Mouse (Mus musculus): ENCODE data around the gene Mmd. TPM values are rescaled to one million over a fixed set of nuclear protein-coding genes. Genes with fewer than 3 reads are reported as not detected.
"Not testable (repeated sequence)": the region's sequence is repeated elsewhere in the genome, so short reads cannot be mapped to it uniquely, and the experiment has no call there.

Mmd gene
- polyA plus RNA-seq, 1 experiment from 2014 or later, result 47.5 TPM

DNA sequence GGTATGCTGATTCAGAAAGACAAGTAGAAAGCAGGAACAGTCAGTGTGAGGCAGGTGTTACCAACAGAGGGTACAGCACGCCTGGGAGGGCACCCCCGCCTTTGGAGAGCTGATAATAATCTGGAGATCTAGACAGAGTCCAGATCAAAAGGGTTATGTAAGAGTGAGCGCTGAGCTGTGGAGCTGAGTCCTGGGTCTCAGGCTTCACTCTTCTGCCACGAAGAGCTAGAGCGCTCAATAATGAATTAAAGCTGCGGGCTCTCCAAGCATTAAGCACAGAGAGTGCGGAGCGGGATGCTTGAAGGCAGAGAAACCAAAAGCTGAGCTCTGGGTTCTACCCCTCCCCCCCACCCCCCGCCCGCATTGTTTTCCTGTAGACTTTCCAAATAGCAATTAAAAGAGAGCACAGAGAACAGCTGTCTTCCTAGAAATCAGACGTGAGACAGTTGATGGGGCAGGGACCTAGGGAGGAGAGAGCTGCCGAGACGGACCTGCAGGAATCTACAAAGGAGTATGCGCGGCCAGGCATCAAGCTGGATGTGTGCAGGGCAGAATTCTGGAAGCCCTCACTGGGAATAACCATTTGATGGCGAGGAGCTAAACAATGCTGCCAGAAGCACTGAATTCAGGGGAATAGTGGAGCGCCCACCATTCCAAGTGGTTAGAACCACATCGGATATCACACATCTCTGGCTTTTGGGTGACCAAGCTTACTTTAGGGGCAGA, 20.3 kb downstream of the Mmd start:
- Histone ChIP-seq H3K27ac (ENCODE audit: low read length) (no peak overlapping the region), H3K9me3 (replicated peaks; ENCODE audit: control insufficient read depth, low read length) (no peaks in the 10 kb centered on the region), H3K4me3 (replicated peaks; ENCODE audit: low read length) (no peak overlapping the region), H3K27me3 (ENCODE audit: control insufficient read depth, insufficient read depth, low read length) (no peaks in the 10 kb centered on the region), H3K4me1 (ENCODE audit: control insufficient read depth, insufficient read depth, low read length) (no peaks in the 10 kb centered on the region), H3K9ac (ENCODE audit: low read length) (no peak overlapping the region), H3K4me2 (ENCODE audit: low read depth, low read length) (no peak overlapping the region), H3K36me3 (ENCODE audit: control insufficient read depth, insufficient read depth, low read length) (no peaks in the 10 kb centered on the region)
- WGBS, result 68% methylated on average over 18 of the region's 18 CpGs
- peak; percentile 59 for ATAC-seq (ENCODE audit: insufficient read depth, low FRiP score)

DNA sequence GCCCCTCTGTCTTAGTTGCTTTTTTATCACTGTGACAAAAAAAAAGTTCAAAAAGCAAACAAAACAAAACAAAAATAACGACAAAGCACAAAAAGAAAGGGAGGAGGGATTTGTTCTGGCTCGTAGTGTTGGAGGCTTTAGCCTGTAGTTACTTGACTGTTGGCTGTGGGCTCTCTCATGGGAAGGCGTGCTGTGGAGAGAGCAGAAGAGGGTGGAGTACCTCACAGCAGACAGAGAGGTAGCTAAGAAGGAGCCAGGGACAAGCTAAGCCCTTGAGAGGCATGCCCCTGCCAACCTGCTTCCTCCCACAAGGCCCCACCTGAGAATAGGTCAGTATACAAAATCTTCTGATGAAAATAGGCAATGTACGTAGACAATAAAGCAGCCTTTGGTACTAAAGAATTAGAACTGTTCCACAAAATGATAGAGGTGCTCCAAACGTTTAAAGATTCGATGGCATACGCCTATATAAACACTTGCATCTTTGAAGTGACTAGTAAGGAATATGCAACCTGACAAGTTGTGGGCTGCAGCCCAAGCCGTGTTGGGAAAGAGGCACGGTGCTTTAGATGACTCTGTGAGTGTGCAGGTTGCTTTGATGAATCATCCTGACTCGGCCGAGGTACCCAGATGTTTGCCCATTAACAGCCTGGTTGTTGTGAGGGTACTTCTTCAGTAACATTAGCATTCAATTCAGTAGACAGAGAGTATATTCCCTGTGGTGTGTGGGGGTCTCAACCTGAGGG, 21.0 kb downstream of the Mmd start:
- H3K36me3 ChIP-seq (ENCODE audit: control insufficient read depth, insufficient read depth, low read length), result no peaks in the 10 kb centered on the region
- H3K9me3 ChIP-seq (replicated peaks; ENCODE audit: control insufficient read depth, low read length), result no peaks in the 10 kb centered on the region
- no peaks in the 10 kb centered on the region for H3K27me3 ChIP-seq (ENCODE audit: control insufficient read depth, insufficient read depth, low read length)
- no peak overlapping the region for H3K9ac ChIP-seq (ENCODE audit: low read length)
- H3K4me2 ChIP-seq (ENCODE audit: low read depth, low read length), result no peak overlapping the region
- H3K27ac ChIP-seq (ENCODE audit: low read length), result no peak overlapping the region
- no peaks in the 10 kb centered on the region for H3K4me1 ChIP-seq (ENCODE audit: control insufficient read depth, insufficient read depth, low read length)
- ATAC-seq (ENCODE audit: insufficient read depth, low FRiP score), result no peak
- no peak overlapping the region for H3K4me3 ChIP-seq (replicated peaks; ENCODE audit: low read length)
- WGBS, result 65% methylated on average over 11 of the region's 11 CpGs

DNA sequence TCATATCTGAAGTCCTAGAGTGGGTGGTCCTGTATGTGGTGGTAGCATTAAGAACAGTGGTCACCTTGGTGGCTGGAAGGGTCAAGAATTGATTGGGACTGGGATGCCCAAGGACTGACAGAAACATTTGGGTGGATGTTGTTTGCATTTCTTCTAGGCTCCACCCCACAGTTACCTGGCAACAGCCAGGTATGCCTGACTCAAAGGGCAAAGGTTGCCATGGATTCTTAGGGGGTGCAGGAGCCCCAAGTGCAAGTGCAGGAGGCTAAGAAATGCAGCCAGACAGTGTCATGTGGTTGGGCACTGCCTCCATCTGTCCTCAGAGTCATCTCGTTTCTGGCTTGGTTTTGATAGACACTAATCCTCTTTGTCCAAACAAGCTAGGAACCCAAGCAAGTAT, 24.9 kb downstream of the Mmd start:
- WGBS, result 22% methylated on average over 1 of the region's 1 CpGs
- Histone ChIP-seq H3K27ac (ENCODE audit: low read length) (no peak overlapping the region), H3K36me3 (ENCODE audit: control insufficient read depth, insufficient read depth, low read length) (no peaks in the 10 kb centered on the region), H3K4me2 (ENCODE audit: low read depth, low read length) (no peak overlapping the region), H3K4me3 (replicated peaks; ENCODE audit: low read length) (no peak overlapping the region), H3K4me1 (ENCODE audit: control insufficient read depth, insufficient read depth, low read length) (no peaks in the 10 kb centered on the region), H3K27me3 (ENCODE audit: control insufficient read depth, insufficient read depth, low read length) (no peaks in the 10 kb centered on the region), H3K9me3 (replicated peaks; ENCODE audit: control insufficient read depth, low read length) (no peaks in the 10 kb centered on the region), H3K9ac (ENCODE audit: low read length) (no peak overlapping the region)
- ATAC-seq (ENCODE audit: insufficient read depth, low FRiP score), result no peak

DNA sequence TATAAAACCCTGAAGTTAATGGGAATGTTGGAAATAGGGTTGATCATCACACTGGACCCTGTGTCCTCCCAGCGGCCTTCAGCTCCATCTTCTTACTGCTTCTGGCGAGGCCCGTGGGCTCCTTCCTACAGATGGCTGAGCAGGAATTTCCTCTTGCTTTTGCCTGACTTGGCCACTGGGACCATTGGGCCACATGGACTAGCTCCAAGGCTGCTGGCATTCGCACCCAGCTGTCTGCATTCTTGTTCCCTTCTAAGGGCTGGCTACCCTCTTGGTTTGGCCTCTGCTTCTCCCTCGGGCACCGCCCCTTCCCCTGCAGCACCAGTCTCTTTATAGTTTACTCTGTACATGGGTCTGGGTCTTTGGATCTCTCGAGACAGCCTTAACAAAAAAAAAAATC, 26.4 kb downstream of the Mmd start:
- WGBS, result 84% methylated on average over 7 of the region's 7 CpGs
- Histone ChIP-seq H3K36me3 (ENCODE audit: control insufficient read depth, insufficient read depth, low read length) (no peaks in the 10 kb centered on the region), H3K9me3 (replicated peaks; ENCODE audit: control insufficient read depth, low read length) (no peaks in the 10 kb centered on the region), H3K4me3 (replicated peaks; ENCODE audit: low read length) (no peak overlapping the region), H3K4me1 (ENCODE audit: control insufficient read depth, insufficient read depth, low read length) (no peaks in the 10 kb centered on the region), H3K27ac (ENCODE audit: low read length) (no peak overlapping the region), H3K9ac (ENCODE audit: low read length) (no peak overlapping the region), H3K27me3 (ENCODE audit: control insufficient read depth, insufficient read depth, low read length) (no peaks in the 10 kb centered on the region), H3K4me2 (ENCODE audit: low read depth, low read length) (no peak overlapping the region)
- no peak for ATAC-seq (ENCODE audit: insufficient read depth, low FRiP score)

DNA sequence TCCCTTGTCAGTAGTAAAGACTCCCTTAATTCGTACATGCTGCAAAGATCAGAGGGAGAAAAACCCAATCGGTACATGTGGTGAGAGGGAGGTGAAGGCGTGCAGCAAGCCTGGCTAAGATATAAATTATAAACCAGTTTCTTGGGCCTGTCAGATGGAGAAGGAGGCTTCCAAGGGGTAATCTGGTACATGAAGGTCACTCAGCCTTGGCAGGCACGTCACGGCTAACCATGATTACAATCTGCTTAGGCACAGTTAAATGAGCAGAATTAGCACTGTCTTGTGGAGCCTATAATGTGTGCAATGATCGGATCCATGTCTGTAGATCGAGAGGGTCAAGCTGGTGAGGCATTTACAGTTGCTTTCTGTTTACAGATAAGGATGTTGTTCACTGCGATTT, 26.9 kb downstream of the Mmd start:
- Histone ChIP-seq H3K4me3 (replicated peaks; ENCODE audit: low read length) (no peak overlapping the region), H3K9me3 (replicated peaks; ENCODE audit: control insufficient read depth, low read length) (no peaks in the 10 kb centered on the region), H3K4me2 (ENCODE audit: low read depth, low read length) (no peak overlapping the region), H3K36me3 (ENCODE audit: control insufficient read depth, insufficient read depth, low read length) (no peaks in the 10 kb centered on the region), H3K27me3 (ENCODE audit: control insufficient read depth, insufficient read depth, low read length) (no peaks in the 10 kb centered on the region), H3K4me1 (ENCODE audit: control insufficient read depth, insufficient read depth, low read length) (no peaks in the 10 kb centered on the region), H3K9ac (ENCODE audit: low read length) (no peak overlapping the region), H3K27ac (ENCODE audit: low read length) (no peak overlapping the region)
- ATAC-seq (ENCODE audit: insufficient read depth, low FRiP score), result no peak
- WGBS, result 79% methylated on average over 8 of the region's 8 CpGs

DNA sequence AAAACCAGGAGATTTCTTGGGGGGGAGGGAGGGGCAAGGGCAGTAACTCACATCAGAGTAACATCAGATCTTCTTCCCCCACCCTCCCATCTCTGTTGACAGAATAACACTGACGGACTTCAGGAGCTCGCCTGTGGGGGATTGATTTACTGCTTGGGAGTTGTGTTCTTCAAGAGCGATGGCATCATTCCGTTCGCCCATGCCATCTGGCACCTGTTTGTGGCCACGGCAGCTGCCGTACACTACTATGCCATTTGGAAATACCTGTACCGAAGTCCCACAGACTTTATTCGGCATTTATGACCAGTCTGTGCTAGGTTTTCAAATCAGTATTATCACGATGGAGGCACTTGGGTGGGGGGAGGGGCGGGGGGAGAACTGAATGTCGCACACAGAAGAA, 27.3 kb downstream of the Mmd start:
- no peak overlapping the region for H3K4me2 ChIP-seq (ENCODE audit: low read depth, low read length)
- no peaks in the 10 kb centered on the region for H3K36me3 ChIP-seq (ENCODE audit: control insufficient read depth, insufficient read depth, low read length)
- H3K9me3 ChIP-seq (replicated peaks; ENCODE audit: control insufficient read depth, low read length), result no peaks in the 10 kb centered on the region
- H3K27me3 ChIP-seq (ENCODE audit: control insufficient read depth, insufficient read depth, low read length), result no peaks in the 10 kb centered on the region
- no peak for ATAC-seq (ENCODE audit: insufficient read depth, low FRiP score)
- no peak overlapping the region for H3K9ac ChIP-seq (ENCODE audit: low read length)
- no peaks in the 10 kb centered on the region for H3K4me1 ChIP-seq (ENCODE audit: control insufficient read depth, insufficient read depth, low read length)
- no peak overlapping the region for H3K27ac ChIP-seq (ENCODE audit: low read length)
- no peak overlapping the region for H3K4me3 ChIP-seq (replicated peaks; ENCODE audit: low read length)
- 89% methylated on average over 12 of the region's 12 CpGs for WGBS

DNA sequence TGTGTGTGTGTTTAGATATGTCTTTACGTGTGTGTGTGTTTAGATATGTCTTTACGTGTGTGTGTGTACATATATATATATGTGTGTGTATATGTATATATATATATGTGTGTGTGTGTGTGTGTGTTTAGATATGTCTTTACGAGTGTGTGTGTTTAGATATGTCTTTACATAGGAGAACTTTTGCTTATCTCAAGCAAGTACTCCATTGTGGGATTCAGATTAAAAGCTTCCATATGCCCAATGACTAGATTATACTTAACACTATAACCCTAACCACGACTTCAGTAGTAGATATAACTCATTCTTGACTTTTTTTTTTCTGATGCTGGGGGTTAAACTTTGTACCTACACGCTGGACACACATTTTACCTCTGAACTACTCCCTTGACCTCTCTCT, 30.8 kb downstream of the Mmd start:
- ATAC-seq (ENCODE audit: insufficient read depth, low FRiP score), result no peak
- Histone ChIP-seq H3K4me1 (ENCODE audit: control insufficient read depth, insufficient read depth, low read length) (no peaks in the 10 kb centered on the region), H3K27me3 (ENCODE audit: control insufficient read depth, insufficient read depth, low read length) (no peaks in the 10 kb centered on the region), H3K36me3 (ENCODE audit: control insufficient read depth, insufficient read depth, low read length) (no peaks in the 10 kb centered on the region), H3K4me2 (ENCODE audit: low read depth, low read length) (no peak overlapping the region), H3K4me3 (replicated peaks; ENCODE audit: low read length) (no peak overlapping the region), H3K27ac (ENCODE audit: low read length) (no peak overlapping the region), H3K9me3 (replicated peaks; ENCODE audit: control insufficient read depth, low read length) (no peaks in the 10 kb centered on the region), H3K9ac (ENCODE audit: low read length) (no peak overlapping the region)
- 83% methylated on average over 5 of the region's 5 CpGs for WGBS

DNA sequence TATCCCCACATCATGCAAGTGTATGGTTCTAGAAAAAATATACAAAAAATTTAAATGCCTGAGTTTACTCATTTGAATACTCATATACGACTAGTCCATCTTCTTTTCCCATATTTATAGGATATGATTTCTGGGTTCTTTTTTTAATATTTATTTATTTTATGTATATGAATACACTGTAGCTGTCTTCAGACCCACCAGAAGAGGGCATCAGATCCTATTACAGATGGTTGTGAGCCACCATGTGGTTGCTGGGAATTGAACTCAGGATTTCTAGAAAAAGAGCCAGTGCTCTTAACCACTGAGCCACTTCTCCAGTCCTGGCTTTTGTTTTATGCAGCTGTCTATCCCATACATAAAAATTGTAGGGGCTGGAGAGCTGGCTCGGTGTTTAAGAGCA, 32.7 kb downstream of the Mmd start:
- not testable (repeated sequence) for H3K4me2 ChIP-seq (ENCODE audit: low read depth, low read length); H3K27ac ChIP-seq (ENCODE audit: low read length); H3K36me3 ChIP-seq (ENCODE audit: control insufficient read depth, insufficient read depth, low read length); H3K4me3 ChIP-seq (replicated peaks; ENCODE audit: low read length); ATAC-seq (ENCODE audit: insufficient read depth, low FRiP score); H3K9me3 ChIP-seq (replicated peaks; ENCODE audit: control insufficient read depth, low read length); H3K4me1 ChIP-seq (ENCODE audit: control insufficient read depth, insufficient read depth, low read length); H3K27me3 ChIP-seq (ENCODE audit: control insufficient read depth, insufficient read depth, low read length); H3K9ac ChIP-seq (ENCODE audit: low read length)
- WGBS, result 92% methylated on average over 2 of the region's 2 CpGs

DNA sequence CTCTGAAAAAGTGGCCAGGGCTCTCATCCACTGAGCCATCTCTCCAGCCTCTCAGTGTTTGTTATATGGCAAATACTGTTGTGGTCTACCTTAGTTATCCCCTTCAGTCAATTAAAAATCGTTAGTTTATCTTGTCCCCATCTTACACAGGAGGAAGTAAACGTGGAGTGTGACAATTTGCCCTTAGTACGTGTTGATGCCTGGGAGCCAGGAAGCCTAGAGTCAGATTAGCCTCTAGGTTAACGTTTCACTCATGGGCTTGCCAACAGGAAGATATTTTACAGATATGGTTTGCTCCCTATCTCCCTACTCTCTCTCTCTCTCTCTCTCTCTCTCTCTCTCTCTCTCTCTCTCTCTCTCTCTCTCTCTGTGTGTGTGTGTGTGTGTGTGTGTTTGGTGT, 33.9 kb downstream of the Mmd start:
- no peak for ATAC-seq (ENCODE audit: insufficient read depth, low FRiP score)
- Histone ChIP-seq H3K9me3 (replicated peaks; ENCODE audit: control insufficient read depth, low read length) (no peaks in the 10 kb centered on the region), H3K9ac (ENCODE audit: low read length) (no peak overlapping the region), H3K4me3 (replicated peaks; ENCODE audit: low read length) (no peak overlapping the region), H3K36me3 (ENCODE audit: control insufficient read depth, insufficient read depth, low read length) (no peaks in the 10 kb centered on the region), H3K4me2 (ENCODE audit: low read depth, low read length) (no peak overlapping the region), H3K4me1 (ENCODE audit: control insufficient read depth, insufficient read depth, low read length) (no peaks in the 10 kb centered on the region), H3K27me3 (ENCODE audit: control insufficient read depth, insufficient read depth, low read length) (0 out of 2 replicates have a peak, but pooled peaks cover 3% of the 10 kb centered on the region), H3K27ac (ENCODE audit: low read length) (no peak overlapping the region)
- WGBS, result 30% methylated on average over 4 of the region's 4 CpGs

Measured in stomach, embryonic 16.5 days (tissue).